ENCODE assay signal across 9 mouse cellular contexts in the genomic region with DNA sequence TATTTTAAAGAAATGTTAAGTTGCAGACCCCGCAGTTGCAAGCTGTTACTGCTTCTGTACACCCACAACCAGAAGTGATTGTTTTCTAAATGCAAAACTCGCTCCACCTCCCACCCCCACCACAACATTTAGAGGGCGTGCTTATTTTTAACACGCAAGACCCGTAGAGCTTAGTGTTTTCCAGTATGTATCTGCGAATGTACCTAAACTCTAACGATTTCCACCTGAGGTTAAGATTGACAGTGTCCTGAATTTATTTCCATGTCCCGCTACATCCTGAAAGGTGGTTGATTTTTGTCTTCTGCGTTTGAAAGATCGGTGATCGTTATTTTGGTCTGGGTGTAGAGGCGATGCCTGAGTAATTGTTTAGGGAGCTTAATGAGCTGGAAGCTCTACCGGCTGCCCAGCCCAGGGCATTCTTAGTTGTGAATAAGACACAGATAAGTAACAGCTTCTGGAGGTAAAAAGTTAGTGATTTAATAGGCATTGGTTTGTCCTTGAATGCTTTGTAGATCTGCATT. TPM values are rescaled to one million over a fixed set of nuclear protein-coding genes. Genes with fewer than 3 reads are reported as not detected.
DNase-seq lines count a peak whose midpoint lies in the region; ATAC-seq and TF ChIP-seq lines count a peak whose summit lies in the region.
"Had no signal": no experiment of that assay in that cellular context is flagged by ENCODE, and none has a peak within 500 bp of the region (broad histone marks: within the 10 kb centered on the region; RNA-seq: fewer than 3 reads in every experiment).

No protein-coding gene starts in this region.

- no peak for DNase-seq in heart, postnatal 4 days
- DNase-seq in R1 (ENCODE audit: low read depth, low spot score) = peak; percentile 67
- DNase-seq in forelimb bud, embryonic 11.5 days (ENCODE audit: low read depth, low spot score) = peak; percentile 28
- DNase-seq in liver, embryonic 11.5 days (ENCODE audit: low spot score) = no peak
- no peak for DNase-seq in right cerebral cortex, postnatal 4 days
- no peak for DNase-seq in frontal cortex, postnatal 10 days (ENCODE audit: low spot score in 2 of 2)

- H3K9ac ChIP-seq in heart, embryonic 12.5 days = peak overlapping the region; percentile 82
- no peak overlapping the region; the same call in 1 of the 2 replicates for H3K9ac ChIP-seq in liver, embryonic 11.5 days (ENCODE audit: low read depth, low read length)

- no peaks in the 10 kb centered on the region for H3K36me3 ChIP-seq in heart, embryonic 12.5 days
- no peaks in the 10 kb centered on the region for H3K36me3 ChIP-seq in liver, embryonic 11.5 days (ENCODE audit: control insufficient read depth, insufficient read depth, low read length)
- H3K36me3 ChIP-seq in small intestine, adult 2 months (ENCODE audit: control insufficient read depth, insufficient read depth, low read length) = no peaks in the 10 kb centered on the region

- H3K27me3 ChIP-seq in heart, embryonic 12.5 days (replicated peaks) = peaks cover 28% of the 10 kb centered on the region
- peaks cover 11% of the 10 kb centered on the region for H3K27me3 ChIP-seq in liver, embryonic 11.5 days (replicated peaks; ENCODE audit: control insufficient read depth, insufficient read depth, low read length)
- H3K27me3 ChIP-seq in small intestine, adult 2 months (ENCODE audit: control insufficient read depth, insufficient read depth, low read length) = peaks cover 7% of the 10 kb centered on the region; the same call in 1 of the 2 replicates
- H3K27me3 ChIP-seq: Patski had no signal

- no peak overlapping the region for H3K27ac ChIP-seq in heart, embryonic 12.5 days (ENCODE audit: poor library complexity, severe bottlenecking)
- H3K27ac ChIP-seq in liver, embryonic 11.5 days (ENCODE audit: low read depth, low read length) = no peak overlapping the region
- H3K27ac ChIP-seq in small intestine, adult 2 months (ENCODE audit: insufficient read depth, low read depth, low read length) = peak overlapping the region; percentile 46

- H3K4me1 ChIP-seq in heart, embryonic 12.5 days (replicated peaks) = 0 out of 2 replicates have a peak, but pooled peaks cover 12% of the 10 kb centered on the region
- H3K4me1 ChIP-seq in liver, embryonic 11.5 days (replicated peaks; ENCODE audit: control insufficient read depth, insufficient read depth, low read length) = peaks cover 9% of the 10 kb centered on the region
- peaks cover 7% of the 10 kb centered on the region; the same call in 1 of the 2 replicates for H3K4me1 ChIP-seq in small intestine, adult 2 months (ENCODE audit: control insufficient read depth, insufficient read depth, insufficient read length, low read length)

- WGBS in heart, embryonic 12.5 days = 8% methylated on average over 13 of the region's 13 CpGs
- 7% methylated on average over 13 of the region's 13 CpGs for WGBS in liver, embryonic 11.5 days
- 3% methylated on average over 13 of the region's 13 CpGs for WGBS in small intestine, adult 2 months

- no peak for TF ChIP-seq CTCF in small intestine, adult 2 months (IDR thresholded peaks at IDR 0.05; ENCODE audit: extremely low read depth, insufficient read length, insufficient replicate concordance, low read depth, low read length)

- no peaks in the 10 kb centered on the region for H3K9me3 ChIP-seq in heart, embryonic 12.5 days (replicated peaks)
- no peaks in the 10 kb centered on the region for H3K9me3 ChIP-seq in liver, embryonic 11.5 days (ENCODE audit: control insufficient read depth, low read length)

- no peak for ATAC-seq in heart, embryonic 12.5 days (ENCODE audit: insufficient number of reproducible peaks, low FRiP score)
- ATAC-seq in liver, embryonic 11.5 days (replicated peaks; ENCODE audit: low FRiP score) = no peak

- H3K4me2 ChIP-seq in heart, embryonic 12.5 days = peak overlapping the region; percentile 90
- peak overlapping the region; percentile 80 for H3K4me2 ChIP-seq in liver, embryonic 11.5 days

- no peak for TF ChIP-seq POLR2A in small intestine, adult 2 months (IDR thresholded peaks at IDR 0.05; ENCODE audit: low read depth, low read length)

- peak overlapping the region; percentile 74 for H3K4me3 ChIP-seq in heart, embryonic 12.5 days
- peak overlapping the region; percentile 87 for H3K4me3 ChIP-seq in liver, embryonic 11.5 days (ENCODE audit: low read depth, low read length)
- H3K4me3 ChIP-seq in small intestine, adult 2 months (ENCODE audit: low read depth, low read length) = peak overlapping the region; percentile 76

RNA-seq across cellular contexts. Expression of a gene that starts 1.6 kb away (rescaled TPM):
- polyA plus RNA-seq in heart, embryonic 12.5 days (2016; fragmentation: Nextera tagmentation; extraction: Ambion mirVana) = 7.4 and 8.3 TPM in 2 replicates
- 1 to 10 TPM; 9.1 to 9.7 TPM for total RNA-seq in heart, postnatal 4 days (2021)
- polyA plus RNA-seq in liver, embryonic 11.5 days (2014; fragmentation: Nextera tagmentation; extraction: Ambion mirVana) = 6.4 and 7.2 TPM in 2 replicates
- polyA plus RNA-seq in small intestine, adult 2 months (2012; rRNA removed) = 25.4 and 40.8 TPM in 2 replicates

Comparison
In these comparisons a context has a peak if more than half of its experiments do, and no peak if none do; other contexts are left out.
1. DNase-seq: peak in R1 (single experiment) and forelimb bud, embryonic 11.5 days (single experiment); none in heart, postnatal 4 days (single experiment), liver, embryonic 11.5 days (single experiment), right cerebral cortex, postnatal 4 days (single experiment) and frontal cortex, postnatal 10 days (0 of 2).
2. Peak in every context shown above with its lines, with median percentiles within 50 percentile points of each other: H3K4me3 ChIP-seq.